Mouse (Mus musculus) hindbrain, embryonic 15.5 days (tissue): Measurements from ENCODE around the gene Ogg1. TPM values are rescaled to one million over a fixed set of nuclear protein-coding genes. Genes with fewer than 3 reads are reported as not detected.
A peak's percentile ranks its signal among the peaks of the same experiment; 100 is the strongest.

Experiments
- ATAC-seq: fragments of 200-750 bp; cut with Nextera tagmentation; 2 replicates; pipeline ENCODE4 v1.8.0; 2017; ENCODE audit warnings: low read depth, moderate number of reproducible peaks, moderate TSS enrichment; ENCODE audit not compliant: low FRiP score
- H3K27ac ChIP-seq: fragments of 300-500 bp; sonication (generic); replicated peaks from 2 replicates; pipeline ENCODE4 v1.5.1; 2015; ENCODE audit warnings: mild to moderate bottlenecking, inconsistent platforms
- H3K27me3 ChIP-seq: fragments of 300-500 bp; sonication (generic); 2 replicates; pipeline ENCODE4 v1.6.1; 2015; ENCODE audit warnings: control low read depth, inconsistent platforms
- H3K36me3 ChIP-seq: fragments of 300-500 bp; sonication (generic); 2 replicates; pipeline ENCODE4 v1.6.1; 2015; ENCODE audit warnings: control low read depth, inconsistent platforms
- H3K4me1 ChIP-seq: fragments of 300-500 bp; sonication (generic); replicated peaks from 2 replicates; pipeline ENCODE4 v1.6.1; 2015; ENCODE audit warnings: control low read depth, inconsistent platforms
- H3K4me2 ChIP-seq: fragments of 300-500 bp; sonication (generic); 2 replicates; pipeline ENCODE4 v1.6.1; 2015; ENCODE audit warnings: moderate library complexity, mild to moderate bottlenecking, inconsistent platforms
- H3K4me3 ChIP-seq: fragments of 300-500 bp; sonication (generic); 2 replicates; pipeline ENCODE4 v1.5.1; 2015; ENCODE audit warnings: mild to moderate bottlenecking, inconsistent platforms
- H3K9ac ChIP-seq: fragments of 300-500 bp; sonication (generic); 2 replicates; pipeline ENCODE4 v1.6.1; 2015; ENCODE audit warnings: inconsistent platforms
- H3K9me3 ChIP-seq: fragments of 300-500 bp; sonication (generic); 2 replicates; pipeline ENCODE4 v1.6.1; 2016; ENCODE audit warnings: control low read depth, inconsistent platforms
- WGBS: fragments of 180-500 bp; shearing (Covaris S2); methylation state at CpG from one replicate; pipeline ENCODE4 v1.1.7; 2015; 5-methylcytosine and 5-hydroxymethylcytosine counted together
- polyA plus RNA-seq: library from polyadenylated mRNA; unstranded; fragments of >200 nt; fragmentation: Nextera tagmentation; extraction: Ambion mirVana; gene quantifications from 2 replicates; pipeline ENCODE4 v1.2.1, GENCODE M21; 2015

Ogg1 gene
- polyA plus RNA-seq: 8.5 and 9.3 TPM in 2 replicates

DNA sequence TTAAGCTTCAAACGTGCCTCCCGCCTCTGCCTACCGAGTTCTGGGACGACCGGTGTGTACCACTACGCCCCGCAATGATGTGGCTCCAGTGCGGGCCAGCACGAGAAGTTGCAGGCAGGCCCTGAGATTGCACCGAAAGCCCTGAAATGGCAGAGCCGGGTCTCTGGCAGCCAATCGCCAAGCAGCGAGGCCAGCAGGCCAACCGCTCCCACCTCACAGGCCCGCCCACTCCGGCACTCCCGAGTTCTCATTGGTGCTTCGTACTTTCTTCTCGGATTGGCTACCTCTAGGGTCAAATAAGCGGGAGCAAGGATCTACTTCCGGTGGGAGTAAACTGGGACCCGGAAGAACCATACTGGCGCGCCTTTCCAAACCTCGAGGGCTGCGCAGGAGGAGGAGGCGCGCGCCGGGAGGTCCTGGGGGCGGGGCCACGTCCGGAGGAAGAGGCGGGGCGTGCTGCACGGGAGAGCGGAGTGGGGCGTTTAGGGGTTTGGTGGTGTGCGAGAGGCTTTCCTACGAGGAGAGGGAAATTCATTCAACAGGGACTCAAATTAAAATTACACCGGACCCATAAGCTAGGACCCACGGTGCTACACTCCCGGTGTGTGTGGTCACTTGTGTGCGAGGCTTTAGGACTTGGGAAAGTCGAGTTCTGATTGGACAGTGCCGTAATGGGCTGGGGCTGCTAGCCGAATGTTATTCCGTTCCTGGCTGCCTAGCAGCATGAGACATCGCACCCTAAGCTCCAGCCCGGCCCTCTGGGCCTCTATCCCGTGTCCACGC lies at the start of gene Ogg1:
Gene Ogg1 (plus strand): TSS at position 440 of the 783 bp plus-strand sequence.
- peaks cover 16% of the 10 kb centered on the region for H3K4me1 ChIP-seq
- H3K9ac ChIP-seq: peak within 1 kb of the TSS; percentile 67
- H3K36me3 ChIP-seq: peaks cover 39% of the 10 kb centered on the region
- H3K4me2 ChIP-seq: peak within 1 kb of the TSS; percentile 86
- no peaks in the 10 kb centered on the region for H3K9me3 ChIP-seq
- H3K4me3 ChIP-seq: peak within 1 kb of the TSS; percentile 59
- under 1% methylated on average over 52 of the region's 52 CpGs for WGBS
- peak; percentile 99 for ATAC-seq
- H3K27ac ChIP-seq: peak within 1 kb of the TSS; percentile 84
- no peaks in the 10 kb centered on the region for H3K27me3 ChIP-seq

DNA sequence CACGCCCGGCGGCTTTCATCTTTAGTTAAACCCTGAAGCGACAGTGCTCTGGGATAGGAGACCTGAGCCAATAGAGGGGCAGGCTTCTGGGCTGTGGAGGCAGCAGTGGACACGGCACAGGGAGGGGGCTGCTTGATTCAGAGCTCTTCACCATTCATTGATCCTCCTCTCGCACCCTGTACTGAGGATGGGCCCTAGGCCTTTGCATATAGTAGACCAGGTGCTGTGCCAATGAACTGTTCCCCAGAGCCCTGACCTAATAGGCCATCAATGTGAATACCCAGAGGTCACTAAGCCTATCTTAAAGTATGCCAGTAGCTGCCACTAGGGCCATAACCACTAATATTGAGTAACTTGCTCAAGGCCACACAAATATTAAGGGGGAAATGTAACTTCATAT lies 45.1 kb upstream of the Ogg1 start:
- Histone ChIP-seq H3K4me1 (peaks cover 16% of the 10 kb centered on the region), H3K36me3 (peaks cover 13% of the 10 kb centered on the region; the same call in 1 of the 2 replicates), H3K27ac (no peak overlapping the region), H3K9me3 (no peaks in the 10 kb centered on the region), H3K27me3 (peaks cover 36% of the 10 kb centered on the region), H3K4me3 (peak overlapping the region; percentile 43), H3K9ac (peak overlapping the region; percentile 55), H3K4me2 (peak overlapping the region; percentile 89)
- WGBS: 59% methylated on average over 6 of the region's 6 CpGs
- peak; percentile 53; the same call in 1 of the 2 replicates for ATAC-seq

DNA sequence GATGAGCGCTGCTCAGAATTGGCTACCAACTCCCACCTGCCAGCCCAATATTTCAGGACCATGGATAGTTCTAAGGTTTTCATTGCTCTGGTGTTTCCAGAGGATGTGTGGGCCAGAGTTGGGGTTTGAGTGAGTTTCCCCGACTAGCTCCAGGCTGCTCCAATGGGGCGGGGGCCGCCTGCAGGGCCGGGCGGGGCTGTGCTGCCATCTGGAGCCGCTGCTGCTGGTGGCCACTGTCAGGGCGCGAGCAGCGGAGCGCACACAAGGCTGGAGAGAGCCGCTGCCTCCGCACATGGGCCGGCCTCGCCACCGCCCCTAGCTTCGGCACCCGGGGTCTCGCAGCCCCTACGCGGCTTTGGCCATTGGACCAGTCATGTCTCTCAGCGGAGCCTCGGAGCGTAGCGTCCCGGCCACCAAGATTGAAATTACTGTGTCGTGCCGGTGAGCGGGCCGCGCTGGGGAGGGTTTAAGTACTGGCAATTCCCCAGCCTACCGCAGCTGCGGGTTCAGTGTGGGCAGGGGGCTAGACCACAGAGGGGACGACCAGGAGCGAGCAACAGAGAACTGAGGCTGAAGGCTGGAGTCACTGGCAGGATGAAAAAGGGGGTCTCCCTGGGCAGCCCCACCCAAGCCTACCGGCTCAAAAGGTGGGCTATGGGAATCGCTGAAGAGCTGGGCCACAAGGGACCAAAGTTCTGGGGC lies 44.5 kb upstream of the Ogg1 start, which contains the start of gene Cpne9:
Gene Cpne9 (plus strand): TSS at position 207 of the 702 bp plus-strand sequence.
- peak; percentile 81 for ATAC-seq
- no peak within 1 kb of the TSS for H3K27ac ChIP-seq
- peak within 1 kb of the TSS; percentile 55 for H3K9ac ChIP-seq
- peaks cover 16% of the 10 kb centered on the region for H3K4me1 ChIP-seq
- peaks cover 13% of the 10 kb centered on the region; the same call in 1 of the 2 replicates for H3K36me3 ChIP-seq
- peak within 1 kb of the TSS; percentile 43 for H3K4me3 ChIP-seq
- 1% methylated on average over 37 of the region's 37 CpGs for WGBS
- no peaks in the 10 kb centered on the region for H3K9me3 ChIP-seq
- H3K27me3 ChIP-seq: peaks cover 36% of the 10 kb centered on the region
- peak within 1 kb of the TSS; percentile 89 for H3K4me2 ChIP-seq

DNA sequence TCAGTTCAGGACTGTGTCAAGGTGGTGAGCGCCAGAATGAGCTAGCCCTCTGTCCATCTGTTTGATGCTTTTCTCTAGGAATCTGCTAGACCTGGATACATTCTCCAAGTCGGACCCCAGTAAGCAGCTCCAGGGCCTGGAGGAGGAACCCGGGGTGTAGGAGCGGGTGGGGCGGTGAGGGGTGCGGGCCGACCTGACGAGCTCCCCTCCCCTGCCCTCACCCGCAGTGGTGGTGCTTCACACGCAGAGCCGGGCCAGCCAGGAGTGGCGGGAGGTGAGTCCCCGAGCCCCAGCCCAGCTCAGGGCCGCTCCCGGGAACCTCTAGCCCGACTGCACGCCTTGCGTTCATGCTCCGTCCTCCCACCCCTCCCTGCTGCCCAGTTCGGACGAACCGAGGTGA lies 43.8 kb upstream of the Ogg1 start:
- peak overlapping the region; percentile 43 for H3K4me3 ChIP-seq
- peak; percentile 40; the same call in 1 of the 2 replicates for ATAC-seq
- peaks cover 16% of the 10 kb centered on the region for H3K4me1 ChIP-seq
- peak overlapping the region; percentile 89 for H3K4me2 ChIP-seq
- H3K27ac ChIP-seq: no peak overlapping the region
- no peak overlapping the region for H3K9ac ChIP-seq
- no peaks in the 10 kb centered on the region for H3K9me3 ChIP-seq
- WGBS: 2% methylated on average over 19 of the region's 22 CpGs
- peaks cover 36% of the 10 kb centered on the region for H3K27me3 ChIP-seq
- H3K36me3 ChIP-seq: peaks cover 13% of the 10 kb centered on the region; the same call in 1 of the 2 replicates

DNA sequence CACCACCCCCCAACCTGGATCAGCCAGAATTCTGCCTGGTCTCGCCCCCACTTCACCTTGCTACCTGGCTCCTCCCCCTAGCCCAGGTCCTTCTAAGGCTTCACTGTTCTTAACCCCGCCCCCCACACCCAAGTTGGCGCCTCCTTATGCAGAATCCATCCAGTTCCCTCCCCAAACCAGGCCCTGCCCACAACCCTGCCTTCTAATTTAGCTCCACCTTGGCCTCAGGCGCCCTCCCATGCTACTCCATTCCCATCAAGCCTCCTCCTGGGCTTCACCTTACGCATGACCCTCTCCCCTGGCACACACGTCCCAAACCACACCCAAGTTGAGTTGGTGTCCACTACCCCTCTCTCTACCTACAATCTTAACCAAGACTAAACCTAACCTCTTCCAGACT lies 43.3 kb upstream of the Ogg1 start:
- Histone ChIP-seq H3K9ac (no peak overlapping the region), H3K36me3 (peaks cover 13% of the 10 kb centered on the region; the same call in 1 of the 2 replicates), H3K9me3 (no peaks in the 10 kb centered on the region), H3K4me2 (peak overlapping the region; percentile 89), H3K27ac (no peak overlapping the region), H3K4me1 (peaks cover 16% of the 10 kb centered on the region), H3K27me3 (peaks cover 36% of the 10 kb centered on the region), H3K4me3 (peak overlapping the region; percentile 43)
- peak; percentile 11; the same call in 1 of the 2 replicates for ATAC-seq
- WGBS: 6% methylated on average over 6 of the region's 6 CpGs

DNA sequence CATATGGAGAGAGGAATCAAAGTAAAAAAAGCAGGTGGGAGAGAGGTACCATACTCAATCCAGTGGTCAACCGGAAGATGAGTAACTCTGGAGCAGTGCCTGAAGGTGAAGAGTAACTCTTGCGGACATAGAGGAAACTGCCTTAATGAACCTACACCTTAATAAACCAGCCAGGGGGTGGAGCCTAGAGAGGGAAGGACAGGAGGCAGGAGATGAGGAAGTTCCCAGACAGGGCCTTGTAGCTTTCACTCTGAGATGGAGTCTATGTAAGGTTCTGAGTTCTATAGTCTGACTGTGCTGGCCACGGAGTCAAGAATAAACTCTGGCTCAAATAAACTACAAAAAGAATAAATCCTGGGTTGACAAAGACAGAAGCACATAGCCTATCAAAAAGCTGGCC lies 41.8 kb upstream of the Ogg1 start:
- H3K4me1 ChIP-seq: peaks cover 16% of the 10 kb centered on the region
- H3K27ac ChIP-seq: no peak overlapping the region
- peaks cover 7% of the 10 kb centered on the region; the same call in 1 of the 2 replicates for H3K36me3 ChIP-seq
- ATAC-seq: no peak
- no peak overlapping the region for H3K9ac ChIP-seq
- H3K27me3 ChIP-seq: peaks cover 36% of the 10 kb centered on the region
- H3K4me2 ChIP-seq: no peak overlapping the region
- no peak overlapping the region for H3K4me3 ChIP-seq
- WGBS: 83% methylated on average over 3 of the region's 3 CpGs
- no peaks in the 10 kb centered on the region for H3K9me3 ChIP-seq

DNA sequence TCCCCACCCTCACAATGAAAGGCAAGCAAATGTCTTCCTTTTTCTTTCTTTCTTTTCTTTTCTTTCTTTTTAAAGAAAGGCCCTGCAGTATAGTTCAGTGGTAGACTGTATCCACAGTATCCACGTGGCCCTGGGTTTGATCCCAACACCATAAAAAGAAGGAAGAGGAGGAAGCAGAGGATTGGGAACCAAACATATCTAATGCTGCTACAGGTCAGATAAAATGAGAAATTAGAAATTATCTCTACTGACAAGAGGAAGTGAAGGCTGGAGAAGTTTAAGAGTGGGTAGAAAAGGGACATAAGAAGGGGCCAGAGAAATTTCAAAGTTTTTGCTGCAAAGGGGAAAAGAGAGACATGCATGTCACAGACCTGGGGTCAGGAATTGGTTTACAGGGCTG lies 40.5 kb upstream of the Ogg1 start:
- Histone ChIP-seq H3K4me3 (no peak overlapping the region), H3K9me3 (no peaks in the 10 kb centered on the region), H3K27me3 (peaks cover 33% of the 10 kb centered on the region), H3K36me3 (no peaks in the 10 kb centered on the region), H3K4me1 (peaks cover 16% of the 10 kb centered on the region), H3K27ac (no peak overlapping the region), H3K9ac (no peak overlapping the region), H3K4me2 (no peak overlapping the region)
- WGBS: 56% methylated on average over 1 of the region's 1 CpGs
- no peak for ATAC-seq

DNA sequence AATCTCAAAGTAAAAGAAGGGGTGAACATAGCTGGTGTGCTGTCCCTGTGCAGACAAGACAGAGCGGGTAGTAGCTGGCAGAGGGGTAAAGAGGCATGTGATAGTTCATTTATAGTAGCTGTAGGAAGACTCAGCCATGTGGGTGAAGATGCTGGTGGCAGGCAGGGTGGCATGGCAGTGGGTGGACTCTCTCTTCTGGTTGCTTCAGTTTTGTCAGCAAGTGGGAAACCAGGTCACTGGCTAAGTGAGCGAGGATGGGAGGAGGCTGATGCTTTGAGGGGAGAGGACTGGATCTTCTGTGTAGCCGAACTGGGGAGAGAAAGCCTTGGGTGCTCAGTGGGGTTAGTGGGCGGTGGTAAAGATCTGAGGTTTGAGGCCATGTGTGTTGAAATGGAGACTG lies 39.5 kb upstream of the Ogg1 start:
- no peak overlapping the region for H3K27ac ChIP-seq
- peaks cover 9% of the 10 kb centered on the region for H3K4me1 ChIP-seq
- no peak for ATAC-seq
- H3K27me3 ChIP-seq: peaks cover 24% of the 10 kb centered on the region
- H3K36me3 ChIP-seq: no peaks in the 10 kb centered on the region
- WGBS: 76% methylated on average over 4 of the region's 4 CpGs
- no peak overlapping the region for H3K4me2 ChIP-seq
- no peak overlapping the region for H3K9ac ChIP-seq
- no peak overlapping the region for H3K4me3 ChIP-seq
- H3K9me3 ChIP-seq: no peaks in the 10 kb centered on the region

DNA sequence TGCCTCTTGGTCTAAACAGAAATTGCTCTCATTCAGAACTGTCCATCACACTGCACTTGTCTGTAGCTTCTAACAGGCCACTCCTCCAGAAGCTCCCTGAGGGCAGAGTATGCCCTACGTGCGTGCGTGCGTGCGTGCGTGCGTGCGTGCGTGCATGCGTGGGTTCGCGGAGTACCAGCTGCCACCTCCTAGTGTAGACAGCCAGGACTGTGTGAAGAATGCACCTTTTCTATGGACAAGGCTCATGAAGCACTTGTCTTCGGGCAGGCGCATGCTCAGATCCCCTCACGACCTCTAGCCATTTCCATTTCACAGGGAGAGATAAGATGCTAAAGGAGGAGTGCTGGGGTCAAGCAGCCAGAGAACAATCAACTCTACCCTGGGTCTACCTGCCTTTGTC lies 37.4 kb upstream of the Ogg1 start:
- 90% methylated on average over 15 of the region's 15 CpGs for WGBS
- no peak overlapping the region for H3K9ac ChIP-seq
- ATAC-seq: no peak
- H3K36me3 ChIP-seq: no peaks in the 10 kb centered on the region
- H3K27me3 ChIP-seq: peaks cover 6% of the 10 kb centered on the region
- no peaks in the 10 kb centered on the region for H3K9me3 ChIP-seq
- H3K4me2 ChIP-seq: no peak overlapping the region
- H3K4me1 ChIP-seq: no peaks in the 10 kb centered on the region
- no peak overlapping the region for H3K4me3 ChIP-seq
- H3K27ac ChIP-seq: no peak overlapping the region

DNA sequence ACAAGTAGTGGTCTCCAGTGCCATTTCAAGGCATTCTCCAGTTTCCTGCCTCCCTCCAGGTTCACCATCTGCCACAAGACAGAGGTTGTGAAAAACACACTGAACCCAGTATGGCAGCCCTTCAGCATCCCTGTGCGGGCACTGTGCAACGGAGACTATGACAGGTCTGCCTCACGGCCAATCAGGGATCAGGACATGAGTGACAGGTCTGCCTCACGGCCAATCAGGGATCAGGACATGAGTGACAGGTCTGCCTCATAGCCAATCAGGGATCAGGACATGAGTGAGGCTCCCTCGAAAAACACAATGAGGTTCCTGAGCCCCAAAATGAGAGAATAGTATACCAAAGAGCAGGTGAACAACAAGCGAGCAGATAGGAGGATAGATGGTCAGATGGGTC lies 36.4 kb upstream of the Ogg1 start:
- ATAC-seq: no peak
- H3K9me3 ChIP-seq: no peaks in the 10 kb centered on the region
- H3K36me3 ChIP-seq: no peaks in the 10 kb centered on the region
- H3K9ac ChIP-seq: no peak overlapping the region
- H3K4me1 ChIP-seq: no peaks in the 10 kb centered on the region
- H3K4me3 ChIP-seq: no peak overlapping the region
- no peak overlapping the region for H3K4me2 ChIP-seq
- no peaks in the 10 kb centered on the region for H3K27me3 ChIP-seq
- WGBS: 66% methylated on average over 6 of the region's 6 CpGs
- H3K27ac ChIP-seq: no peak overlapping the region

DNA sequence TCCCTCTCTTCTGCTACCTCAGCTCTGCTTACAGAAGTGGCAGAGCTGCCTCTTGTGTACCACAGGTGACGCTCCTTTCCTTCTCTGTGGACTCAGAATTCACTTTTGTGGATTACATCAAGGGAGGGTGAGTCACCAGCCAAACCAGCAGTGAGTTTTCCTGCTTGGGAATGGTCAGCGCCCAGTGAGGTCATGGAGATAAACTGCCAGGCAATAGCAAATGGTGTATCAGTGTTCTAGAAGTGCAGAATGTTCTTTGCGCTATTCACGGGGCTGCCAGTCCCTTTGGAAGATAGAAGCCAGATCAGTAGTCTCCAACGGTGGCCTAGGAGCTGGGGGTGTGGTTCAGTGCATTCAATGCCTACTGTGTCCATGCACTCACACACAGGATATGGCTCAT lies 33.8 kb upstream of the Ogg1 start:
- no peak overlapping the region for H3K9ac ChIP-seq
- WGBS: 73% methylated on average over 5 of the region's 5 CpGs

DNA sequence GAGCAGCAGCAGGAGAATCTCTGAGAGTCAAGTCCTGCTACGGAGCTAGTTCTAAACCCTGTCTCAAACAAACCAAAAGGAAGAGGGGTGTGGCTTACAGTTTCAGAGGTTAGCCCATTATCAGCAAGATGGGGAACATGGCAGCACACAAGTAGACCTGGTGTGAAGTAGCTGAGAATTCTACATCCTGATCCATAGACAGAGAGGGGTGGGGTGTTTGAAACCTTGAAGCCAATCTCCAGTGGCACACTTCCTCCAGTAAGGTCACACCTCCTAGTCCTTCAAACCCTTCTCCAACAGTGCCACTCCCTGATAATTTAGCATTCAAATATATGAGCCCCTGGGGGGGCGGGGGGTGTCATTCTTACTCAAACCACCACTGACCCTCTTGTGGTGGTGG lies 30.7 kb upstream of the Ogg1 start:
- Histone ChIP-seq H3K27ac (no peak overlapping the region), H3K9ac (no peak overlapping the region), H3K4me2 (no peak overlapping the region), H3K36me3 (no peaks in the 10 kb centered on the region), H3K9me3 (no peaks in the 10 kb centered on the region), H3K4me3 (no peak overlapping the region), H3K4me1 (no peaks in the 10 kb centered on the region), H3K27me3 (no peaks in the 10 kb centered on the region)
- ATAC-seq: no peak
- 80% methylated on average over 2 of the region's 2 CpGs for whole genome bisulfite sequencing

More for the DNA sequence above, 33.8 kb upstream of the Ogg1 start:
- H3K4me2 ChIP-seq: no peak overlapping the region
- no peaks in the 10 kb centered on the region for H3K4me1 ChIP-seq
- no peaks in the 10 kb centered on the region for H3K9me3 ChIP-seq
- no peak for ATAC-seq
- no peaks in the 10 kb centered on the region for H3K36me3 ChIP-seq
- H3K27me3 ChIP-seq: no peaks in the 10 kb centered on the region
- no peak overlapping the region for H3K27ac ChIP-seq
- H3K4me3 ChIP-seq: no peak overlapping the region
